Mouse (Mus musculus) c-Kit-positive CD71-positive TER-119-positive erythroid progenitor cells, embryonic 14.5 days (primary cell): ENCODE measurements around the gene Grb7.

ENCODE experiments used
- DNase-seq: peaks from one replicate; pipeline ENCODE4 v3.0.0-alpha.2; 2013; ENCODE audit warnings: low spot score

Grb7 gene

DNA sequence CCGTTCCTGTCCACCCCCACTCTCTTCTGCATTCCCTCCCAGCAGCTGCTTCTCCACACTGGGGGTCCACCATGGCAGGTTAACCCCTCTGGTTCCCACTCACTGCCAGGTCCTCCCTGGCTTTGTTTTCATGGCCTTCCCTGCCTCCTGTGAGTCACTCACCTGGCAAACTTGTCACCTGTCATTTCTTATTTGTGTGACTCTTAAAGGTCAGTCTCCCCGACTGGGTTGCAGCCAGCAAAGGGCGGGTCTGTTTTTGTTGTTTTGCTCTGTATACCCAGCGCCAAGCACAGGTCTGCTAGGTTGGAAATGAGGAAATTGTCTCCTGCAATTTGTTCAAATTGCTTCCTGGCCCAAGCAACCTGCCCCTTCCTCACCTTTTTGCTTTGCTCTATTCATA lies 515 bp upstream of the Grb7 start:
- DNase-seq: no peak

- no peak for DNase-seq
Observed at GRCm38 (mm10) chr11:98446562-98447474, 624 bp downstream of the Grb7 start.

DNA sequence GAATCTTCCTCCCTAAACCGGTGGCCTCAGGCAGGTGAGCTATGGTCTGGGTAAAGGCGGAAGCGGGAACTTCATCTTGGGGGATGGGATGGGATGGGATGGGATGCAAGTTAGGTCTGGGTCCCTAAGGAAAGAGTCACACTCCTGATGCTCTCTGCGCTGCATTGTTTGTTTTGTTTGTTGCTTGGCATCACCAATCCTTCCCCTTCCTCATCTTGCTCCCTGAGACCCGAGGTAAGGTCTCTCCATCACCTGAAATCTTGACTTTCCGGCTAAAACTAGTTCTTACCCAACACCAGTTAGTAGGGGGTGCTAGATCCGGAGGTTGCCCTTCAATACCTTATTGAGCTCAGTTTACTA lies 1.3 kb downstream of the Grb7 start:
- no peak for DNase-seq

GRCm38 (mm10) chr11:98448191-98448790 lies 2.1 kb downstream of the Grb7 start:
- DNase-seq: no peak

- DNase-seq: no peak
Observed at GRCm38 (mm10) chr11:98449419-98449818, 3.2 kb downstream of the Grb7 start.

DNA sequence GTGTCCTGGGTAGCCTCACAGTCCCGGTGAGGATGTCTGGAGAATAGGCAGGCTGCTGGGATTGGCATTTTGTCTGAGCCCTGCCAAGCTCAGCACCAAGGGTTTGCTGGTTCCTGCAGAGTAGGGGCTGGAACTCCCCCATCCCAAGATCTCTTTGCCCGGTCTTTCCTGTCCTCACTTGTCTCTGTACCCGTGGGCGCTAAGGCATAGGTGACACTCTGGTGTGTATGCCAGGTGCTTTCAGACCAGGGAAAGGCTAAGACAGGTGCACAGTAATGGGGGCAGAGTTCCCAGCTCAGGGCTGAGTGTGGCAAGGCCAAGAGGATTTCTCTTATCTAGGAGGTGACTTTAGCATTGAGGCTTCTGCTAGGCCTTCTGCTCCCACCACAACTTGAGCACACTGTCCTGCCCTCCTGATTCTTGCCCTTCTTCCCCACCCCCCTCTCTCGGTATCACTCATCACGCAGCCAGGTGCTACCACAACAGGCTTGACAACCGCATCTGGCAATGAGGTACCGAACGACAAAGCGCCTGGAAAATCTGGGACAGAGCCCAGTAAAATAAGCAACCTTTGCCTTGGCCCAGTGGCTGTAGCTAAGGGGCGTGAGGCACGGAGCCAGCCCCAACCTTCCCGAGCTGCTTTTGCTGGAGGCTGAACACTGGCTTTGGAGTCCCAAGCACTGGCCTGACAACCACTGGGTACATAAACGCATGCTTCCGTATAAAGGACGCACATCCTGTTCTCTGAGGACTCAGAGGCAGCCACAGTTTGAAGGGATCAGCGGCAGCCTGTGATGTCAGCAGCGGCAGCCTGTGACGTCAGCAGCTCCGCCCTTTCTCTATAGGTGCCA lies 4.0 kb downstream of the Grb7 start:
- DNase-seq: no peak

GRCm38 (mm10) chr11:98455484-98455883 lies 9.3 kb downstream of the Grb7 start:
- peak; percentile 34 for DNase-seq

DNA sequence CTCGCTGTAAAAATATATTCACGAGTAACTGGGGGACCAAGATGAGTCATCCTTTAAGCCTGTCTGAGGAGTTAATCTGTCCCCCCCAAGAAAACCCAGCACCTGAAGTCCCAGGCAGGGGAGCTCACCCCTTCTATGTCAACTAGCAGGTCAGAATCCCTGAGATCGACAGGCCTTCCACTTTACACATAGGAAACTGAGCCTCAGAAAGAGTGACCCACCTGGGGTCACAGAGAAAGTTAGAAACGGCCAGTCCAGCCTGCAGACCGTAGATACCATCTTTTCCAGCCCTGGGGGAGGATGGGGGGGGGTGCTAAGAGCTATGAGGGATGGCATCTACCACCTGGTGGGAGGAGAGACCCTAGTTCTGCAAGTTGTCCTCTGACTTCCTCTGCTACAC lies 10.4 kb downstream of the Grb7 start:
- no peak for DNase-seq

DNA sequence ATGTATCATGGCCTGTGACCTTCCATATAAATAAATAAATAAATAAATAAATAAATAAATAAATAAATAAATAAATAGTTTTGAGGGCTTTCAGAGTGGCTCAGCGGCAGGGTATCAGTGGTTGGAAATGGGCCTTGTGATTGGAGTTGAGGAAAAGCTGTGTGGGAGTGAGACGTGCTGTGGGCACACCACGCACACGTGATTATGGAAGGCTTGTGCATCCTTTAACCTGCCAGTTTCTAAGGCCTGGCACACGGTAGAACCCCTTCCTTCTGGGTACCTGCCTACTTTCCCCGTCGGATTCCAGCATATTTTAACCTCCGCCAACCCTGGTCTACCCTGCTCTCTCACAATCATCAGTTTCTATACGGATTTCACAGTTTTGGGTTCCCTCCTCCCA lies 10.8 kb downstream of the Grb7 start:
- DNase-seq: no peak

DNA sequence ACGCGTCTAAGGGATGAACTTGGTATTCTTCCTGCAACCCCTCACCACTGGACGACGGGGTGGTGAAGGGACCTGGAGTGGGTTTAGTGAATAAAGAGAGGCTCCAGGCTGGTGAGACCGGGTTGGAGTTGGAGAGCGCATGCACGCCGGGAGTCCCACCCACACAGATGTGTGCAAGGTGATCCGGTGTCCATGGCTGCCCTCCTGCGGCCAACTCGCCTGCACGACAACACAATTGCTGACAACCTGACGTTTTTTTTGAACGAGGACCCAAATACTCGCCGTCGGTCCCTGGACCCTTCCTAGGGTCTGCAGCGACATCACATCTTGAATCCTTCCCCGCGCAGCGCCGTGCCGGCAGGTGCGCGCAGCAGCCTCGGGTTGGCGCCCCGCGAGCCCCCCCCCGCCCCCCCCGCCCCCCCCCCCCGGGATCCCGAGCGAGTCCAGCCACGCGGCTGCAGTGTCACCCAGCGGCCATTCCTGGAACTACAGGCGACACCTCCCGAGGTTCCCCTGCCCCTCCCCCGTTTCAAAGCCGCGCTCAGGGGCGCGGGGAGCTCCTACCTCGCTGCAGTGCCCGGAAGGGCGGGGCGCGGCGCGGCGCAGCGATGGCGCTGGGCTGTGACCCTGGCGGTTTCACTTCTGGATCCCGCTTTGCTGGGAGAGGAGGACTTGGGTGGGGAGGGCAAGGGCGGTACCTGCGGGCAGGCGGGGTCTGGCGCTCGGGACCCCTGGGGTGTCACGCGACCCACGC lies 11.3 kb downstream of the Grb7 start:
- peak; percentile 66 for DNase-seq

DNA sequence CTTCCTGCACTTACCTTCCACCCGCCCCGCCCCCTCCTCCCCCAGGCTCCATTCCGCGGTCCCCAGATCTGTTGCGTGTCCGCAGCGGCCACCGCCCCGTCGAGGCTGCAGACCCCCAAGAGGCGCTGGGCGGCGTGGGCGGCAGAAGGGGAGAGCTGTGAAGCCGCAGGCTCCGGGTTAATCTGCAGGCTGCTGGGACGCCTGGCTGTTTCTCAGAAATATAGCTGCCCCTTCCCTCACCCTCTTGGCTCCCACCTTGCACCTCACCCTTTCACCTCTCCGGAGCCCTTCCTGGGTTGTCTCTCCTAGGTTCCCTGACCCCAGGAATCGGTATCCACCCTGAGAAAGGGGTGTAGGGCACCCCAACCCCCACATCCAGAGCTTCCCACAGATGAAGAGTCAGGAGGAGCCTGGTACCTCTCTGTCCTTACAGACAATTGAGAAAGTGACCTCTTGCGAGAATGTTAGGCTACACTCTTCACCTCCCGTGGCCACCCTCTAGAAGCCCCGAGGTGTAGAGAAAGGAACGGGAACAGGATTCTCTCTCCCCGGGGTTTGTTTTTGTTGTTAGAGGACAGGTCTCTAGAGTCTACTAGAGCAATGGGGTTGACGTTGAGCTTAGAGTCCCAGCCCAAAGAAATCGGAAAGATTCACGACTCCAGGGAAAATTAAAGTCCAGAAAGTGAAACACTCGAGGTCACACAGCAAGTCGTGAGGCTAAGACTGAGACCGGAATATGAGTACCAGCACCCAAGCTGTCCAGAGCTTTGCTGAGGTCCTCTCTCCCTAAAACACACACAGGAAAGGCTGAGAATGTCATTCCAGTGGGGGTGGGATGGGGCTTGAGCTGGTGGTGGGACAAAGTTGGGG lies 12.2 kb downstream of the Grb7 start:
- DNase-seq: no peak

DNA sequence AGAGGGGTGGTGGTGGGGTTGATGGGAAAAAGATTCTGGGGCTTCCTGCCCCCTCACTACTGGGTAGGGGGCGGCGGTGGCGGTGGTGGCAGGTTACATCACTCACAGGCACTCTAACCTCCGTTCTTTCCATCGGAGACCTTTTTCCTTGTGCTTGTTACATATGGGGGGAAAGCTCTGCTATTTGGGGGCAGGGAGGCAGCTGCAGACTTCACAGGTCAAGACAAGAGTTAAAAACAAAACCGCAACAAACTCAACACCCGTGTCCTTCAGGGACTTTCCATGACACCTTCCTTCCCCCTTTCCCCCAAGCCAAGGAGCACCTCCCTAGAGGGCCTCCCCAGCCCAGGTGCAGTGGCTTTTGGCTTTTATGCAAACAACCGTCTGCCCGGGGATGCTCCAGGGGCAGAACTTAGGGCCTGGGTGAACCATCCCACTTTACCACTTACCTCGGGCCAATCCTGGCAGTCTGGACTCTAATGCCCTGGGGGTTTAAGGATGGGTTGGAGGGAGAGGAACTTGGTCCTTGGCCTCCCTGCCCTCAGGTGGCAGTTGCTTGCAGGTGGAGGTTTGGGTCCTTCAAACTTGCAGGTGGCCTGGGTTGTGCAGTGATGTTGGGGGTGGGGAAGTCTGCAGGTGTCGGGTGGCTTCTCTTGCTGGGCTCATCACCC lies 13.0 kb downstream of the Grb7 start:
- DNase-seq: no peak

DNA sequence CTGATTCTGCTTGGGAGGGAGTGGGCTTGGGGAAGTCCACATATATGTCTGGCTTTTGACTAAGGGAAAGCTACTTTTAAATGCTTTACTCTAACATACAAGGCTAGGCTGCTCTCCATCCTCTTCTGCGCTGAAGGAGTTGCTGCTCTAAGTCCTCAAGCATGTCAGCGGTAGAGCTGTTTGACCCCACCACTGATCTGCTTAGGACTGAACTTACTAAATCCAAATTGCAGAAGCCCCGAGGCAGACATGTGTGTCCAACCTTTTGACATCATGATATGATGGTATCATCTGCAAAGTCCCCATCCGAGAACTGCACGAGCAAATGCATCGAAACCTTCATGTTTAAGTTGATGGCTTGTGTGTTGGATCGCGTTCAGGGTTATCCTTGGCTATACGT lies 13.7 kb downstream of the Grb7 start:
- DNase-seq: no peak

DNA sequence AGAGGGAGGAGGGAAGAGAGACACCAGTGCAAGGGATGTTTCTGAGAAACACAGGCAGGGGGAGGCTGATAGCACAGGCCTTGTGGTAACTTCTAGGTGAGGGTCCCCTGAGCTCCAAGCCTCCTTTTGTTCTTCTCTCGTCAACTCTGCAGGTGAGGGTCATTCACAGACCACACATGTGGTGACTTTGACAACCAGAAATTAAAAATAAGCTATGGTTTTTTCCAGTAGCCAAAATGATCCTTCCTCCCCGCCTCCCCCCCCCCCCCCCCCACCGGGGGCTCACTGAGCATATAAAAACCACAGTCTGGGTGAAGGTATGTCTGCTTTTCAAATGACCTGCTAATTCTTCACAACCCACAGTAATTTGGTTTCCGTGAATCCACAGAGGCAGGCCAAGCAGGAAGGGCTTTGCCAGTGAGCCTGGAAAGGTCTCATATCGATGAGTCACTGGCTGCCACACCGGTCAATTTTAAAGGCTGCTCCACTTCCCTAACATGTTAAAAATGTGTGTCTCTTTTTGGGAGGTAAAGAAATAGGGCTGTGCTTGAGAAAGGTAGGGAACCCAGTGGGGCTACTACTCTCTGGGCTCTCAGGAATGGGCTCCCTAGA lies 15.0 kb downstream of the Grb7 start:
- DNase-seq: no peak

DNA sequence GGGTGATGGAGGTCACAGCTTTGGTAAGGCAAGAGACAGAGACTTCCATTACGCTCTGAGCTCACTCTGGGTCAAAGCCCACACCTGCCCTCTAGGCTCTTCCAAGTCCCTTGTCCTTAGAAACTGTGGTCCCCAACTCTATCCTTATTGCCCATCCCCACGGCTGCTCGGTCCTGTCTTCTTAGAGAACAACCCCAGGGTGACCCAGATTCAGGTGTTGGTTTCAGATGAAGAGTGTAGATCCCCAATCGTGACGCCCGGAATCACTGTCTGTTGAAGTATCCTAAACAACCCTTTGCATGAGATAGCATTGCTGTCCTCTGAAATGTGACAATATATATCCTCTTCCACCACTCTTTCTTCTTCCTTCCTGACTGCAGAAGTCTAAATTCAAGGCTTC lies 16.1 kb downstream of the Grb7 start:
- DNase-seq: no peak

GRCm38 (mm10) chr11:98463911-98464310 lies 17.7 kb downstream of the Grb7 start:
- DNase-seq: no peak

DNA sequence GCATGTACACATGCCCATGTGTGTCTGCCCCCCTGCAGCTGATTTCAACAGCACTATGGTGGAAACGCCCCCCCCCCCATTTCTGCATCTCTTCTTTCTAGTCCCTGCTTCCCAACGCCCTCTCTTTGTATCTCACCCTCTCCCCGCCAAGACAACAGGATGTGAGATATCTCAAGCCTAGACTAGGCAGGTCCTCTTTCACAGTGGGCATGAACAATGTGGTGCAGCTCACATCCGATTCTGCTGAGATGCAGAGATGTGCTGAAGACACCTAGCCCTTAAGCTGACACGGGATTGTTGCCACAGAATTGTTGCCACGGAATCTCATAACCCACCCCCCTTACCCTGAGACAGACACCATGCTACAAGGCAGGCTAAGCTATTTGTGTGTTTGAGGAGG lies 18.3 kb downstream of the Grb7 start:
- DNase-seq: no peak

DNA sequence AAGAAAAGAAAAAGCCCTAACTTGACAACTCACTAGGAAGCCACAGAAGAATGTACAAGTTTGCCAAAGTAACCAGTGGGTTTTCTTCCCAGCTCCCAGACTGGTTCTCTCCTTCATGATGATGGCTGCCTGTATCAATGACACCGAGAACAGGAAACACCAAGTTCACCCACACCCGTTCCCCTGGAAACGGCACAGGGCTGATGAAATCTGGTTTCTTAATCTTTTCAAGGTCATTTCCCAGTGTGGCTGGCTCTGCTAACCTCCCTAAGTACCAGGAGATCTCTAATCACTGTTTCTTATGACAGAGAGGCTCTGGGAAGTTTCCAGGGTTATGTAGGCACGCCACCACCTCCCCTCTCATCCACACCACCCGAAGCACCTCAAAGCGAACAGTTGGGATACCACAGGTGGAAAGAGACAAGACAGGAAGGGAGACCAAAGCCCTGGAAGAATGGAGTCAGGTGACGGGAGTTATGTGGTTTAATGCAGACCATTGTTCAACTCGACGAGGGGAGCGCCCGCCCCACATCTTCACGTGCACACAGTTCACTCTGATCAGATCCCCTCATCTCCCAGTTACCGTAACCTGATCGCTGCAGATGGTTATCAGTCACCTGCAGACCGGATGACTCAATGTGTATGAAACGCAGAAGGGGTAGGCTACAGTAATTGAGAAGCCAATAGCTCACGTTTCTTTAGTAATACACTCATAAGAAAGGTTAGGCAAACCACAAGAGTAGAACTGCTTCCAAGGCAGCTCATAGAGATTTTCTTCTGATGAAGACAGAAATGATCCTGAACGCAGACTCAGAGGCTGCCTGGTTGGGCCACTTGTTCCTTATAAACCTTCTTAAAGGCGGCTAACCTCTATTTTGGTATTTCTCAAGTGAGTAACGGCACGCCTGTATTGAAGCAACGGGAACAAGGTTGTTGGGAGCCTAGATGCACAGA lies 23.8 kb downstream of the Grb7 start:
- no peak for DNase-seq

DNA sequence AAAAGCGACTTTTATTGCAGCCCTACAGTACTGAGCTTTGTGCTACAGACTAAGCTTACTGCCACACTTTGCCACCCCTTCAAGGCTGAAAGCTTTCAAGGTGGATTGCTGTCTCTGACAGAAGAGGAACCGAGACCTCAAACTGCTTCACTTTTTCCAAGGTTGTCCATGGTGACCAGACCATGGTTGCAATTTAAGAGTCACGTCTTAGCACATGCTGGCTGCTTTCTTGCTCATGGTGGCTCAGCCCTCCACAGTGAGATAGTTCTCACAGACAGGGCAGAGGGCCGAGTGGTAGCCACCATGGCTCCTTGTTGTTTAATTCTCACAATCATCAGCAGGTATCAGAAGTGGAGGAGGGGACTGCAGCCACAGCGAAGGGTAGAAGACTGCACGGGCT lies 24.6 kb downstream of the Grb7 start:
- no peak for DNase-seq
